Mouse (Mus musculus) kidney, adult 2 months (tissue): ENCODE results near the gene Hs3st6.

Experiments used
- CTCF ChIP-seq: fragments of 200-500 bp; conservative IDR thresholded peaks from 2 replicates; pipeline ENCODE4 v1.5.1; 2011; ENCODE audit warnings: low read depth, mild to moderate bottlenecking, control low read depth, low read length, moderate library complexity, mixed read lengths; ENCODE audit not compliant: insufficient read depth, insufficient read length
- POLR2A ChIP-seq: fragments of 200-500 bp; IDR thresholded peaks from one replicate; pipeline ENCODE4 v1.6.1; 2011; ENCODE audit warnings: low read depth, low read length, control low read depth

- TF ChIP-seq POLR2A (no peak), CTCF (no peak)
Observed at GRCm38 (mm10) chr17:24765016-24765905, 12.5 kb downstream of the Hs3st6 start.
